22 mouse cellular contexts compared by ENCODE assay signal in genomic region chr5:118808946-118809345, GRCm38 (mm10).
"Had no signal": no experiment of that assay in that cellular context is flagged by ENCODE, and none has a peak within 500 bp of the region (broad histone marks: within the 10 kb centered on the region; RNA-seq: fewer than 3 reads in every experiment).

No protein-coding gene starts in this region.

- H3K4me3 ChIP-seq: liver, embryonic 15.5 days; lung, embryonic 15.5 days; megakaryocyte, embryonic 14.5 days; midbrain, embryonic 13.5 days; midbrain, embryonic 15.5 days; neural tube, embryonic 13.5 days; neural tube, embryonic 15.5 days; stomach, embryonic 15.5 days had no signal

- H3K27me3 ChIP-seq: liver, embryonic 15.5 days; lung, embryonic 15.5 days; midbrain, embryonic 15.5 days; neural tube, embryonic 15.5 days; stomach, embryonic 15.5 days had no signal

- H3K9me3 ChIP-seq: liver, embryonic 15.5 days; lung, embryonic 15.5 days; megakaryocyte, embryonic 14.5 days; midbrain, embryonic 13.5 days; midbrain, embryonic 15.5 days; neural tube, embryonic 13.5 days; neural tube, embryonic 15.5 days; stomach, embryonic 15.5 days had no signal

- H3K4me2 ChIP-seq: liver, embryonic 15.5 days; lung, embryonic 15.5 days; midbrain, embryonic 11.5 days; midbrain, embryonic 13.5 days; midbrain, embryonic 15.5 days; neural tube, embryonic 13.5 days; neural tube, embryonic 15.5 days; stomach, embryonic 15.5 days had no signal

- H3K4me1 ChIP-seq: liver, embryonic 15.5 days; lung, embryonic 15.5 days; megakaryocyte, embryonic 14.5 days; midbrain, embryonic 15.5 days; stomach, embryonic 15.5 days had no signal

- DNase-seq: liver, postnatal 0 days; lung, adult 2 months; lung, postnatal 14 days; lung, postnatal 36 days; retina, postnatal 1 day; right cerebral cortex, adult 18-20 months; right cerebral cortex, postnatal 25 days; right cerebral cortex, postnatal 4 days; spleen, adult 18-20 months; thymus, adult 2 months; thymus, postnatal 25 days; thymus, postnatal 4 days had no signal

- H3K27ac ChIP-seq: liver, embryonic 15.5 days; lung, embryonic 15.5 days; macrophage; midbrain, embryonic 13.5 days; midbrain, embryonic 15.5 days; neural tube, embryonic 13.5 days; neural tube, embryonic 15.5 days; stomach, embryonic 15.5 days had no signal

- H3K36me3 ChIP-seq: liver, embryonic 15.5 days; lung, embryonic 15.5 days; midbrain, embryonic 13.5 days; midbrain, embryonic 15.5 days; neural tube, embryonic 13.5 days; neural tube, embryonic 15.5 days; stomach, embryonic 15.5 days had no signal
